Mouse (Mus musculus) C2C12 (cell line): ENCODE results near the gene Hist1h1c.

Experiments used
- CEBPB ChIP-seq: IDR thresholded peaks from one replicate; pipeline ENCODE4 v1.6.1; 2011; ENCODE audit warnings: low read depth, mild to moderate bottlenecking, control low read depth, moderate library complexity
- CTCF ChIP-seq: IDR thresholded peaks from one replicate; pipeline ENCODE4 v1.5.1; 2011; ENCODE audit not compliant: control insufficient read depth, insufficient read depth, insufficient read length
- MAX ChIP-seq: IDR thresholded peaks from one replicate; pipeline ENCODE4 v1.6.1; 2011; ENCODE audit warnings: mild to moderate bottlenecking, control low read depth

DNA sequence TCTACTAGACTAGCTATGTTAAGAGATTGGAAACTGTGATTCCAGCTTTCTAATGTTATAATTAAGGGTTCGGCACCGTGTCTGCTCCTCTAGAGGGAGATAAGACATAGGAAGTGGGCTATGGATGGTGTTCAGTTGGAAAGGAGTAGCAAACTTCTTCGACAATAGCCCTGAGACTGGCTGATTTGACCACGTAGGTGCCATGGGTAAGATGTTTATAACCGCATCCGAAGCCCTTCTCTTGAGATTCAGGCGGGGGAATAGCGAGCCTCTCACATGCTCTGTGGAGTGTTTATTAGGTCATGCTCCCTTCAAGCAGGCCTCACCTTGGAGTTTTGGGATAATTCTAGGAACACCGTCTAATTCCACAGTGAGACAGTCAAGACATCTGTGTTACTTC is 43.7 kb upstream of the Hist1h1c start:
- TF ChIP-seq CTCF (no peak), CEBPB (no peak), MAX (no peak)
